Mouse (Mus musculus): ENCODE results near the gene Clec4n. TPM values are rescaled to one million over a fixed set of nuclear protein-coding genes. Genes with fewer than 3 reads are reported as not detected.
"Not testable (repeated sequence)": the region's sequence is repeated elsewhere in the genome, so short reads cannot be mapped to it uniquely, and the experiment has no call there.

Gene Clec4n
- total RNA-seq (2021) = not detected

DNA sequence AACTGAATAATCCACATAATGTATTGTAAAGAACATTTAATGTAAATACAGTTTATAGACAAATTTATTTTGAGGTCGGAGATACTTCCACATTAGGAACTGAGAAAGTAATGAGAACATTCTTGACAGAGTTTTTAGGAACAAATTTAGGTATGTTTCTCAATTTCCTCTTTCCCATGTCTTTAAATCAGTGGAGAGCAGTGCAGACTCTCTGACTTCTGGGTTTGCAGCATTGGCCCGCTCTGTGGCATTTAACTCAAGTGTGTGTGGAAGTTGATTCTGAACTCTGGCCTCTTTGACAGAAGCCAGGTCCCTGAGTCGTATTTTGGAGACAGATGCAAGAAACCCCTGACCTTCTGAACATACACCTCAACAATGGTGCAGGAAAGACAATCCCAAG is at the start of gene Clec4n:
Gene Clec4n, plus strand, starts transcription at position 200 of the 400 bp plus-strand sequence.
- DNase-seq (ENCODE audit: extremely low spot score in 1 of 2, low spot score in 1 of 2) = no peak

GRCm38 (mm10) chr6:123184862-123185261 is 44.8 kb upstream of the Clec4n start:
- DNase-seq (ENCODE audit: extremely low spot score in 1 of 2, low spot score in 1 of 2) = not testable (repeated sequence)

DNA sequence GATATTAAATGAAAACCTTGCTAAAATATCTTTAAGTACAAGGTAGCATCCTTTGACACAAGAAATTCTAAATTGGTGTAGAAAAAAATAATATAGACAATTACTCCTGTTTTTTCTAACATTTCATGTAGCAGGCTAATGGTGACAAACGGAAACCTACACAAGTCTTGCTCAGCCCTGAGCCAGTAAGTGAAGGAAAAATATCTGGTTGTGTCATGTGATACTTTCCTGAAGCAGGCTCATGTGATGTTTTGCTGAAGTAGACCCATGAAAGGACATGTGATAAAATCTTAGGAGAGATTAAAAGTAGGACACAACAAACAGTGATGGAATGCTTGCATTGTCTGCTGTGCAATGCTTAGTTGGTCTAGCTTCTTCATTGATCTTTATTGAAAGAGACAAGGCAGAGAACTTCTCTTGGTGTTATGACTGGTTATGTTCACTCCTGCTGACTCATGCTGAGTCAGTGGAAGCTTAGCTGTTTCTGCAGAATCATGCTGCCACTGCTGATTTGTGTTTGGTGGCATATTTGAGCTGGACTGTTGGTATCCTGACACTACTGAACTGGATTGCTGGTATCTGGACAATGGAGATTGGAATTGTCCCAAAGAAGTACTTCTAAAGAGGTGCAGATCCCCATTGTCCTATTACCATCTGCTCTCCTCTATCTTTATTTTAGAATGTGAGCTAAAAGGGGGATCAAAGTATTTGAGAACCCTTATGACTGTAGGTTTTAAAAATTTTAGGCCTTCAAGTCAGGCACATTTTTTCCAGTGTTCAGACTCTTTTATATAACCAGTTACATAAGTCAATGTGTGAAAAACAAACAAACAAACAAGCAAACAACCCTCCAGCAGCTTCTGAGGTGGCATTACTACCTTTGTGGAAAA is 22.2 kb upstream of the Clec4n start:
- DNase-seq (ENCODE audit: extremely low spot score in 1 of 2, low spot score in 1 of 2) = no peak

DNA sequence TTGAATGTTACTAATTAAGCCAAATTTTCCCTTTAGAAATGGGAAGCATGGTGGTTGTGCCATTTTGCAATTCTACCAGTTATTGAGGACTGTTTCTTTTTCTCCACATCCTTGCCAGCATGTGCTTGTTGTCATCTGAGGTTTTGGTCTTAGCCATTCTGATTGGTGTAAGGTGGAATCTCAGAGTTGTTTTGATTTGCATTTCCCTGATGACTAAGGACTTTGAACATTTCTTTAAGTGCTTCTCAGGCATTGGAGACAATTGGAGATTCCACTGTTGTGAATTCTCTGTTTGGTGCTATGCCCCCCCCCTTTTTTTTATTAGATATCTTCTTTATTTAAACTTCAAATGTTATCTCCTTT is 21.6 kb upstream of the Clec4n start:
- DNase-seq (ENCODE audit: extremely low spot score in 1 of 2, low spot score in 1 of 2) = not testable (repeated sequence)

GRCm38 (mm10) chr6:123211726-123212125 is 17.9 kb upstream of the Clec4n start:
- no peak for DNase-seq (ENCODE audit: extremely low spot score in 1 of 2, low spot score in 1 of 2)

DNA sequence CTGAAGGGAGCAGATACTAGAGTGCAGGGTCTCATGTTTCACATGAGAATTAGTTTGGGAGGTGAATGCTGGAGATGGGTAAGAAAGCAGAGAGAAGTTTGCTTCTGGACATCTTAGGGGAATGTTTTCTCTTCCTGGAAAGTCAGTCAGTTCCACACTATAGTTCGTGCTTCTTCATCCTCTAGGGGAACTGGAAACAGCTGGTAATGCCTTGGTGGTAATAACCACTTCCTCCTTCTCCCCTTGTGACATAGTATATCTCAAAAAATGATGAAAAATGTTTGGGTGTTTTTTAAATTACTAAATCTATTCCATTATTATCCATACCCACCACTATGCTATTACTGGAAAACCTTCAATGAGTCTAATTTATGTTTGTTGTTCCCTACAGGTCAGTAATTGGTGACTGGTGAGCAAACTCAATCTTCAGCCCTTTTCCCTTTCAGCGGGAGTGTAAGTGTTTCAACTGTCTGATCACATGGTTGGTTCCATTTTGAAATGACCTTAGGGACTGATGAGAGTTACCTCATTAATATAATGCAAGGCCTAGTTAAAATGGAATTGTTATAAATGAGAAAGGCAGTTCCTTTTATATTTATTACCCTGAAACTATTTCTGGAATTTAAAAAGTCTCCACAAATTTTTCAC is 2.0 kb upstream of the Clec4n start:
- DNase-seq (ENCODE audit: extremely low spot score in 1 of 2, low spot score in 1 of 2) = no peak

- DNase-seq (ENCODE audit: extremely low spot score in 1 of 2, low spot score in 1 of 2) = no peak
Observed at GRCm38 (mm10) chr6:123231149-123231548, 1.5 kb downstream of the Clec4n start.

- DNase-seq (ENCODE audit: extremely low spot score in 1 of 2, low spot score in 1 of 2) = no peak
Observed at GRCm38 (mm10) chr6:123237582-123237981, 7.9 kb downstream of the Clec4n start.

GRCm38 (mm10) chr6:123244201-123244600 is 14.6 kb downstream of the Clec4n start:
- DNase-seq (ENCODE audit: extremely low spot score in 1 of 2, low spot score in 1 of 2) = no peak

- not testable (repeated sequence) for DNase-seq (ENCODE audit: extremely low spot score in 1 of 2, low spot score in 1 of 2)
Observed at GRCm38 (mm10) chr6:123248862-123249261, 19.2 kb downstream of the Clec4n start.

DNA sequence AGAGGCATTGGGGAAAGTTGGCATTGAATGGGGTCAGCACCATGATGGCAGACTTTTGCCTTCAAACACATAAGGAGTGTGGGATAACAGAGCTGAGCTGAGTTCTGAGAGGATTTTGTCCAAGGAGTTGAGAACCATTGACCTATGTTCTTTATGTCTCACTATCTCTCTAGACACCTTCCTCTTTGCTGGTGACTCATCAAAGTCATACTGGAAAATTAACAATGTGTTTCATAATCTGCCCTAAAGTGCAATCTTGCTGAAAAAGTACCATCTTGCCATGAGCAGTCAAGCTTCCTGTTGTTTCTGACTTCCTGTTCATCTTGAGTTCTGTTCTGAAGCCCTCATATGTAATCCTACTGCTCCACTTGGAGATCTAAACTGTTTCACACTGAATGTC is 23.1 kb downstream of the Clec4n start:
- DNase-seq (ENCODE audit: extremely low spot score in 1 of 2, low spot score in 1 of 2) = no peak

GRCm38 (mm10) chr6:123258946-123259345 is 29.3 kb downstream of the Clec4n start:
- no peak for DNase-seq (ENCODE audit: extremely low spot score in 1 of 2, low spot score in 1 of 2)

DNA sequence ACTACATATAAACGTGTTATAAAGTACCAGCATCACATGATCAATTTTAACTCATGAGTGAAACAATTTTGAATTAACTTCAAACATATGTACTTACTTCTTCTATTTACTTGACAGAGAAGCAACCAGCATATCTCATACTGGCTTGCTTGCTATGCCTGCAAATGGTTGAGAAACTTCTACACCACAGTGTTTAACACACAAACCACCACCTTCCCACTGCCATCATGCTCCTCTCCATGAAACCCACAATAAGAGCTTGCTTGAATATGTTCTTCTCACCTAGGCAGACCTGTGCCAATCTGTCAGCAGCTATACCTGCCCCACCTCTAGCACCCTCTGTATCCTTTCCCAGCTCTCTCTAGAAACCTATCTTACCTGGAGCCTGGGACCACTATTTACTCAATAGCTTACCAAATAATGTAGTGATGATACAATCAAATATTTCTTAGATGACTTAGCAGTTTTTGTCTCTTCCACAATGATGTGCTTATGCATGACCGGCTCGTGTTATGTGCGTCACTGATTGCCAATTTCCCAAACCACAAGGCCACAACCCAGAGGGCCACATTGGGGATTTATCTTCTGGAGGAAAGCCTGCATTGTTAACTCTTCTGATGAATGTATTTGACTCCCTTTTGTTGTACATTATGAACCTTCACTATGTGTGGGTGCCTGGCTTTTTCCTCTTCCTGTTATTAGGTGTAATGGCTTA is 30.4 kb downstream of the Clec4n start:
- no peak for DNase-seq (ENCODE audit: extremely low spot score in 1 of 2, low spot score in 1 of 2)

DNA sequence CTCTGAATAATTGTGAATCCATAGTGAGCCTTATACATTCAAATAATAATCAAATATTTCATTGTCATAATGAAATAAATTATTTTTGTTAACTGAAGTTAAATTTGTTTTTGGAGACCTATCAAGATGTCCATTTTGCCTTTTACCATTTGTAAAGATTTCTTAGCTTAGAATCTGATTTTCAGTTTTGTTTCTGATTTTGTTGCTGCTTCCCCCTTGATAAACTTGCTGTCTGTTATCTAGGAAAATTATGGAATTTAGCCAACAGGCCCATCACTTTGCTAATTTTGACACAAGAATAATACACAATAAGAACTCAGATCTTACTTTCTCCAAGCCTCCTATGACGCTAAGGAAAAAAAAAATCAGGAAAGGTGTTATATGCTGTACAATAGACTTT is 31.2 kb downstream of the Clec4n start:
- DNase-seq (ENCODE audit: extremely low spot score in 1 of 2, low spot score in 1 of 2) = no peak

DNA sequence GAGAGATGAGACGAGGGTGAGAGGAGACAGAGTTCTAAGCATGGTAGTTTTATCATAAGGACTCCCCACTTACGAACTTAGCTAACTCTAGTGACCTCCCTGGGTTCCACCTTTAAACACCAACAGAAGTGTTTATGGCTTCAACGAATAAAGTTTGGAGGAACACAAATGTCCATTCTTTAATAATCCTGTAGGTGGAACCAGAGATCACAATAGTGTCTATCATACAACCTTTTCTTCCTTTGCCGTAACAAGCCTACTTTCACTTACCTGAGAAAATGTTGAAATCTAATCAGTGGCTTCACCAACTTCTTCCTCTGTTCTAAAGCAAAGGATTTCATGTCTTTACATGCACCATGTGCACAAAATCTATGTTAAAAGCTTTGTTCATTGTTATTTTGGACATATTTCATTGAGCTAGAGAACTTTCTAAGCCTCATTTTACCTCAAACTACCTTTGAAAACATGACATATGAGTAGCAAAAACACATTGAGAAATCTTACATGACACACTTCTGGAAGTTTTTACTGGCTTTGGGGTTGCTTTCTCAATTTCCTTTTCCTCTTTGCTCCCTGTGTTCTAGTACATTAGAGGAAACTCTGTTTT is 32.0 kb downstream of the Clec4n start, which contains the start of gene Clec4d:
Gene Clec4d, plus strand, starts transcription at position 557 of the 607 bp plus-strand sequence.
- DNase-seq (ENCODE audit: extremely low spot score in 1 of 2, low spot score in 1 of 2) = no peak

DNA sequence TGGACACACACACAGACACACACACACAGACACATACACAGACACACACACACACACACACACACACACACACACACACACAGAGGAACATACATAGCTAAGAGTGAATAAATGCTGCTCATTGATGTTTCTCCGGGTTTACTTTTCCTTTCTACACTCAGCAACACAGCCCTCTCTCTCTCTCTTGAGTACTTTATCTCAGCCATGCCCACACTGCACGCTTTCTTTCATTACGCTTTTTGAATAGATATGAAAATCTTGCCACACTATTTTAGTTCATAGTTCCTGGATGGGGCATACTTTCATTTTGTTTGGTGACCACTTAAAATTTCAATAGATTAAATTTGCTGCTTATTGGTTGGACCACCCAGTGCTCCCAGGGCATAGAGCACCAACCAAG is 34.6 kb downstream of the Clec4n start:
- DNase-seq (ENCODE audit: extremely low spot score in 1 of 2, low spot score in 1 of 2) = no peak

DNA sequence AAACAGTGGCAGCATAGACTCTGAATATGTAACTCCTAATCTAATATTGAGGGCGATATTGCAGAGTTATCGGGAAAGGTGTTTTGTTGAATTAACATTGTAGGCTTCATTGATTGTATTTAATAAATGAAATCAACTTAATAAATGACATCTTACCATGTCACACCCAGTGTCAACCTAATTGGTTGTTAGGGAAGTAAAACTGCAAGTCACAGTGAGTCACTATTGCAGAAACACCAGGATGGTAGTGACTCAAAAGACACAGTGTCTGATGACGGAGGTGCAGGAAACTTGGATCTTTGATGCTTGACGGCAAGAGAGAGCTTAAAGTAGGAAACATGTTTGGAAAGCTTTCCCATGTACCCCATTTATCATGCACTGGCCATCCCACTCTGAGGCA is 36.2 kb downstream of the Clec4n start:
- DNase-seq (ENCODE audit: extremely low spot score in 1 of 2, low spot score in 1 of 2) = no peak

DNA sequence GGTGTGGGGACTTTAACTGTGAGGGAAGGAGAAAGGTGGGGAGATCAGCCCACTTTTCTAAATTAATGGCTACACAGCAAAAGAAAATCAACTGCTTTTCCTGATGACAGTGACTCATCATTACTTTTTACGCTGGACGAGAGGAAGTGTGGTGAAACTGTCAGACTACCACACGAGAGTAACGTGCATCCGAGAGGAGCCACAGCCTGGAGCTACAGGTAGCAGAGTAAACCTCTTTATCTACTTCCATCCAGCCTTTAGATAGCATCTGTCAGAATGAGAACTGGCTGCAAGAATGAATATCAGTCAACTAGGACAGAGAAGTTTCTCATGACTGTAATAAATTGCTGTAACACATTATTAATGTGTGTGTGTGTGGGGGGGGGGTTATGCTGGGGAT is 37.3 kb downstream of the Clec4n start:
- DNase-seq (ENCODE audit: extremely low spot score in 1 of 2, low spot score in 1 of 2) = no peak

- DNase-seq (ENCODE audit: extremely low spot score in 1 of 2, low spot score in 1 of 2) = no peak
Observed at GRCm38 (mm10) chr6:123279443-123279842, 49.8 kb downstream of the Clec4n start.

DNA sequence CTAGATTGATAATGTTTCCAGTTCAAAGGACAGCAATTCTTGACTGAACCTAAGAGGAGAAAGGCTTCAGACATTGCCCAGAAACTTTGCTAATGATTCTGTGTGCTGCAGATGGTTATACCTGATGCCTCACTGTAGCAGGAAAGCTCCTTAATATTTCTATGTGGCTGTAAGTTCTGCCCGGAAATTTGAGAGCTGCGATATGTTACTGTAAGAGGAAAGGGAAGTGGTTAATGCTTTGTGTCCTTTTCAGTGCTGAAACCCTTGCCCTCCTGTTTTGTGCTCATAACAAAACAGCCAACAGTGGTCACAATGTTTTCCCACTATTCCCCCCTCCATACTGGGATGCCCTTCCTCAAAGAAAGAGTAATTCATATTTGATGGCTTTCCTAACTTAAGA is 56.7 kb downstream of the Clec4n start:
- no peak for DNase-seq (ENCODE audit: extremely low spot score in 1 of 2, low spot score in 1 of 2)

DNA sequence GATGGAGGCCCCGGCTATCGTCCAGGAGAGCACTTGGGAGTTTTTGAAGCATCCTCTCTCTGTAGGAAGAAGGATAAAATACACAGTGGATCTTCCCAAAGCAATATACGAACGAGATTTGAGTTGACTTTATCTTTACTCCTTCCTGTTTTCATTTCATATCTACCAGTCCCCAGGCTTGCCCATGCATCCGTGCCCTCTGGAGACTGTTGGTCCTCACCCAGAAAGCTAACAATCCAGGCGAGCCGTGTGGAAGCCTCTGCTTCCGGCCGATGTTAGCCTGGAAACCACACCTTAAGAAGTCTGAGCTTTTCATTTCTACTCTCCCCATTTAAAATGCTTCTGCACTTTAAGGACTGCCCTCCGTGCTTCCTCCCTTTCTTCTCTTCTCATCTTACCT is 59.3 kb downstream of the Clec4n start:
- DNase-seq (ENCODE audit: extremely low spot score in 1 of 2, low spot score in 1 of 2) = no peak
